Mouse (Mus musculus) splenic B cell, adult 2 months (primary cell): ENCODE data around the gene Mthfsd.
A peak's percentile ranks its signal among the peaks of the same experiment; 100 is the strongest.
"Not testable (repeated sequence)": the region's sequence is repeated elsewhere in the genome, so short reads cannot be mapped to it uniquely, and the experiment has no call there.

ENCODE experiments used
- DNase-seq: peaks from one replicate; pipeline ENCODE4 v3.0.0-alpha.2; 2011; ENCODE audit warnings: low read depth, low spot score
- H3K27me3 ChIP-seq: 2 replicates; pipeline ENCODE4 v1.6.1; 2012; ENCODE audit warnings: mild to moderate bottlenecking, low read length, moderate library complexity, mixed read lengths; ENCODE audit not compliant: control insufficient read depth, poor library complexity, insufficient read depth, severe bottlenecking
- H3K36me3 ChIP-seq: 2 replicates; pipeline ENCODE4 v1.6.1; 2012; ENCODE audit warnings: mild to moderate bottlenecking, low read length, moderate library complexity, mixed read lengths; ENCODE audit not compliant: control insufficient read depth, poor library complexity, insufficient read depth, severe bottlenecking

Gene Mthfsd

DNA sequence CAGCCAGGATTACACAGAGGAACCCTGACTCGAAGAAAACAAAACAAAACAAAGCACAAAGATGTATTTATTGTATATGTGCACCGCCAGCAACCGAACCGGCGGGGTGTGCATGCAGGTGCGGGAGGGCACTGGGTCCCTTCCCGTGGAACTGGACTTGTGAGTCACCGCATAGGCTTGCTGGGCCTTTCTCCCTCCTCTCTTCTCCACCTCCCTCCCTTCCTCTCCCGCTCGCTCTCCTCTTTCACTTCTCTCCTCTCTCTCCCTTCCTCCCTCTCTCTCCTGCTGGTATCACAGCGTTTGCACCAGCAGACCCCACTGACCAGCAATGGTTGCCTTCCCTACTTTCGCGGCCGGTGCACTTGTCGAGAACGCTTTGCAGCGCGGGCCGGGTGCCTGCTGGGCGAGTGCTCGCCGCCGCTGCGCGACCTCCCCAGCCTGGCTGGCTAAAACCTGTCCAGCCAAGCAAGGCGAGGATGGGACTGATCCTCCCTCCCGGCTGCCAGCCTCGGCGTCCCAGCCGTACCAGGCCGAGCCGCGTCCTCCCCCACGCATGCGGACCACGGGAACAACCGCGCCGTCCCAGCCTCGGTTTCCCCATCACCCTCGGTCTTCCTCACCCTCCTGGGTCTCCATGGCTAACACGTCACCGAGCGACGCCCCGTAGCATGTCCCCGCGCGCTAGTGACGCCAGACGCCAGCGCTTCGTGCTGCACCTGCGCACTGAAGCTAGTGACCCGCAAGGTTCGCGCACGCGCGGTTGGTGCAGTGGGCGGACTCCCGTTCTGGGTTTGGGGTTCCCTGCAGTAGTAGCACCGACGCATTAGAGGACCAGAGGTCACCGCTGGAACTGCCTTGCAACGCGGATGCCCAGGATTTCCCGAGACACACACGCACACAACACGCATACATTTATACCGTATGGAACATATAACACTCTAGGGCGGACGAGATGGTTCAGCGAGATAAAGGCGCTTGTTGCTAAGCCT lies at the start of gene Mthfsd:
Gene Mthfsd (minus strand): TSS at position 725 of the 989 bp plus-strand sequence.
- DNase-seq, result peak; percentile 98
- H3K36me3 ChIP-seq, result no peaks in the 10 kb centered on the region
- H3K27me3 ChIP-seq, result no peaks in the 10 kb centered on the region

DNA sequence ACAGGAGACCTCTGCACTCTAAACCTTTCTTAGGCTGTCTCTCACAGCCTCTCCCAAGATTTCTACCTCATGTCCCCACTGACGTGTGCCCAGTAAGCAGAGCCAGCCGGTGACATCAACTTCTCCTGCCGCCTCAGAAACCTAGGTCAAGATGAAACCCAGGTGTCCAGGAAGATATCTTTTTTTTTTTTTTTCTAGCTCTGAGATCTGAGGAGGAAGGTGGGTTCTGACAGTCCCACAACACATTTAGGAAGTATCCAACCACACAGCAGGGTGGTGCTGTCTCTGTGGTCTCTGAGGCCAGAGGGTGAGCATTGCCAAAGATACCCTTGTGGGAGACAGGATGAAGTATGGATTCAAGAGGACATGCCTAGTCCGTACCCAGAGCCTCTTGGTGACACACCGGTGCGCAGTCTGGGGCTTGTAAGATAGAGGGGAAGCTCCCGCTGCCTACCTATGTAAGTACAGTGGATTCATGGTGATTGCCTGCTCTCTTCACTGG lies 48.8 kb upstream of the Mthfsd start:
- no peaks in the 10 kb centered on the region for H3K36me3 ChIP-seq

DNA sequence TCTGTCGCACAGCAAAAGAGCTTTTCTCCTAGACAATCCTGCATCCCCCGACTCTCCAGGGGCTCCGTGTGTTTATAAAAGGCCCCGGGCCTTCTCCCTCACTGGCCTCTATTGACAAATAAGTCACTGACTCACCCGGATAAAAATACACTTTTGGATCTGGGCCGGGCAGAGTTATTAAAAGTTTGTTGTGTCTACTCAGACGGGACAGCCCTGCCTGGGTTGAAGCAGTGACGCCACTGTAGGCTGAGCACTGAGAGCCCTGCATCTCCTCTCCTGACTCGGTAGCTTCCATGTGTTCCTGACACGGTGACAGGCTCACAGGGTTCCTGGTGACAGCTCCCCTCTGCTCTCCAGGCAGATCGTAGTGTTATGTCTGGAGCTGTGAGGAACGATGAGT lies 44.2 kb upstream of the Mthfsd start:
- Histone ChIP-seq H3K27me3 (no peaks in the 10 kb centered on the region), H3K36me3 (no peaks in the 10 kb centered on the region)
- DNase-seq, result no peak

More for the DNA sequence above, 48.8 kb upstream of the Mthfsd start:
- DNase-seq, result no peak
- H3K27me3 ChIP-seq, result no peaks in the 10 kb centered on the region

DNA sequence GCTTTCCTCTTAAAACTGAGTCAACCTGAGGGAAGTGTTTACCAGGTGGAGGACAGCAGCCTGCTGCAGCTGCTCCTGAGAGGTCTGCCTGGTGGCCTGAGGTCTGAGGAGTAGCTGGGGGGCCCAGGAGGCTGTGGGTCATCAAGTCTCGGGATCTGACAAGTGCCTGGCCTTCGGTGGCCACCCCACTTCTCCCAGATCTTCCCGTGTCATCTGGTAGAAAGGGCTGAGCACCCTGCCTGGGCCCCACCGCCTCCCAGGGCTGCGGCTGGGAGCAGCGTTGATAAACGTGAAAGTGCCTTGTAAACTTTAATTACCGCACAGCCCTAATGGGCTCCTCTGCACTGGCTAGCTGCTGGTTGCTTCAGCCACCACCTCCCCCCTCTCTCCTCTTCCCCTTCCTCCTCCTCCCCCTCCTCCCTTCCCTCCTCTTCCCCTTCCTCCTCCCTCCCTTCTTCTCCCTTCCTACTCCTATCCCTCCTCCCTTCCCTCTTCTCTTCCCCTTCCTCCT lies 40.4 kb upstream of the Mthfsd start:
- no peaks in the 10 kb centered on the region for H3K36me3 ChIP-seq
- no peaks in the 10 kb centered on the region for H3K27me3 ChIP-seq
- DNase-seq, result no peak

DNA sequence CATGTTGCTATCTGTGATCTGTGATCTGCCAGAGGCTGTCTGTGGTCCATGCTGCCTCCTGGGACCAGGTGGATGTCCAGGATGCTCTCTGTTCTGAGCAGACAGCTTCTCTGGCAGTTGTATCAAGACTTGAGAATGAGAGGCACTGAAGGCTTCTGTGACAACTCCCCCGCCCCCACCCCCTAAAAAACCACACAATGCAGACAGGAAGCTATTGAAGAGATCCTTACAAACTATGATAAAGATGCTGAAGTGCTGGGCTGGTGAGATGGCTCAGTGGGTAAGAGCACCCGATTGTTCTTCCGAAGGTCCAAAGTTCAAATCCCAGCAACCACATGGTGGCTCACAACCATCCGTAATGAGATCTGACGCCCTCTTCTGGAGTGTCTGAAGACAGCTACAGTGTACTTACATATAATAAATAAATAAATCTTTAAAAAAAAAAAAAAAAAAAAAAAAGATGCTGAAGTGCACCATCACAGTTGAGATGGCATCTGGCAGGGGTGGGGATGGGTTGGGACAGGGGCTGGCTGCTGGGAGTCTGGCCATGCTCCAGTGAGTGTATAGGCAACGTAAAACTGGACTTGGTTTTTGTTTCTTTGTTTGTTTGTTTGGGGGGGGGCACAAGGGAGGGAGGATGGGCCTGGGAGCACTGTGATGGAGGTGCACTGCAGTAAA lies 37.4 kb upstream of the Mthfsd start:
- H3K36me3 ChIP-seq, H3K27me3 ChIP-seq, DNase-seq: not testable (repeated sequence)

DNA sequence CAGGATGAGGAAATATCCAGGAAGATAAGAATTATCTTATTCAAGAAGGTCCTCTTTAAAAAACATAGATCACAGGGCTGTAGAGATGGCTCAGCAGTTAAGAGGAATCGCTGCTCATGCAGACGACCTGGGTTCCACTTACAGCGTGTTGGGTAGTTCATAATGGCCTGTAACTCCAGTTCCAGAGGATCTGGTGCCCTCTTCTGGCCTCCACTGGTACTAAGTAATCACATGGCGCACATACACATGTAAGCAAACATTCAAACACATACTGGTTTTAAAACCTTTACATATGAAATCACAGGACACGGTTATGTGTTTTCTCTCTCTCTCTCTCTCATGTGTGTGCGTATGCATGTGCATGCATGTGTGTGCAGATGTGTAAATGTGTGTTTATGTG lies 28.7 kb upstream of the Mthfsd start:
- Histone ChIP-seq H3K27me3 (no peaks in the 10 kb centered on the region), H3K36me3 (no peaks in the 10 kb centered on the region)
- no peak for DNase-seq

DNA sequence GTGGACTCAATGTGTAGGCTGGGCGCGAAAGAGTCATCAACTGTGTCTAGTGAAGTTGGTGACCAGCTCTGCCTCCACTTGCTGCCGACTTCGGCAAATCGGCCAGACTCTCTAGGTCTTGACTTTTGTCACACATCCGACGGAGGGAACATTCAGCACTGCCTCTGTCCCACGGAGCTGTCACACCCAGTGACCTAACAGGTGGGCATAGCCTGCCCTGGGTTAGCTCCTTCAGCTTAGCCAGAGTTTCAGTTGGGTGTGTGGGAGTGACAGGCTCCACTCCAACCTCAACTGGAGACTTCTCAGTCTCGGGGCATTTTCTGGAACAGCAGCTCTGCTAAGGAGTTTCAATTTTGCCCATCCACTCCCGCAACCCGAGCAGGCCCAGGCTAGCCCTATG lies 26.3 kb upstream of the Mthfsd start:
- Histone ChIP-seq H3K27me3 (no peaks in the 10 kb centered on the region), H3K36me3 (no peaks in the 10 kb centered on the region)
- DNase-seq, result no peak

DNA sequence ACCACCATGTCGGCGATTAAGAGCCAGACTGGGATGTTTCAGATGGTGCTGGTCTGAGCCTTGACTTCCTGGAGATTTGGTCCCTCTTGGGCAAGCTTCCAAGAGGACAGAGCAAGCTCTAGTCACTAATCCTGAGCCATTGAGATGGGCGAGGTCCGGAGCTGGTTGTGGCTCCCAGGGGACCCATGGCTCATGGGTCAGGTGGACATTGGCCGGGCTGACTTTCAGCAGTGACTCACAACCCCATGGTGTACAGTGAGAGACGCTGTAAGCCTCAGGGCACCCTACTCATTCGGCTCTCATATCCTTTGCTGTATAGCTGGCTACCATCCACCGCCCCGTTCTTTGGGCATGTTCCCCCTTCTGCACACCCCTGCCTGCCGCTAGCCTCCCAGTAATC lies 25.9 kb upstream of the Mthfsd start:
- Histone ChIP-seq H3K27me3 (no peaks in the 10 kb centered on the region), H3K36me3 (no peaks in the 10 kb centered on the region)
- DNase-seq, result no peak

DNA sequence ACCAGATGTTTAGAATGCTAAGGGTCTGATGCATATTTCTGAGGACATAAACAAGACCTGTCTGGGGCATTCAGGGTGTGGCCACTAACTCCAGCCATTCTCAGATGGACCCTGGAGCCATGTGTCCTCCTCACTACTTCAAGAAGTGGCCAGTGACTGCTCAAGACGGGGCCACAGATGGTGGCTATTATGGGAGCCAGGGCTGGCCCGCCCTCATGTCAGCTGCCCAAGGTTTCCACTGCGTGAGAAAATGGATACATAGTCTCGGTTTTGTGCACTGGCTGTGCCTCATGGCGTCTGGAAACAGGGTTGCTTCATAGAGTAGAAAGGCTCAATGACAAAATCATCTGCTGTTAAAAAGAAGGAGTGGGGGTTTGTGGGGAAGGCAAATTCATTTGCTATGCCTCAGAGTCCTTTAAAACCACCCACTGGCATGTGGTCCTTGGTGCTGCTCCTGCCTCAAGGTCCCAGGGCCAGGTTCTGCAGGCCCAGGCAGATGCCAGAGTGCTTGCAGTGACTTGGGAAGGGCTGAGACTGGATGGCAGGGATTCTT lies 24.8 kb upstream of the Mthfsd start:
- H3K27me3 ChIP-seq, result no peaks in the 10 kb centered on the region; the same call in 1 of the 2 replicates
- H3K36me3 ChIP-seq, result no peaks in the 10 kb centered on the region
- no peak for DNase-seq

DNA sequence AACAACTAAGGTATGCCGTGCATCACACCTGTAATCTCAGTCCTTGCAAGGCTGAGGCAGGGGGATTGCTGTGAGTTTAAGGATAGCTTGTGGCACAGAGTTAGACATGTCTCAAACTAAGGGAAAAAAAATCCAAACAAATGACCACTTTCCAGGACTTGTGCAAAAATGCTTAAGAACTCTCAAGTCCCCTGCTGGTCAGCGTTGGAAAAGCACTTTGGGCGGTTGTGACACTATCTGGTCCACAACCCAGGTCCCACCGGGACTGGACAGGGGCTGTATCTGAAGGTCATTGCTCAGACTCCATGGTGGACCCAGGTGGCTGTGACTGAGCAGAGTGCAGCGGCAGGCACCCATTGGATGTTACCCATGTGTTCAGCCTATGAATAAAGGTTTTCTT lies 22.3 kb upstream of the Mthfsd start:
- Histone ChIP-seq H3K36me3 (no peaks in the 10 kb centered on the region), H3K27me3 (no peaks in the 10 kb centered on the region; the same call in 1 of the 2 replicates)
- DNase-seq, result peak; percentile 49

DNA sequence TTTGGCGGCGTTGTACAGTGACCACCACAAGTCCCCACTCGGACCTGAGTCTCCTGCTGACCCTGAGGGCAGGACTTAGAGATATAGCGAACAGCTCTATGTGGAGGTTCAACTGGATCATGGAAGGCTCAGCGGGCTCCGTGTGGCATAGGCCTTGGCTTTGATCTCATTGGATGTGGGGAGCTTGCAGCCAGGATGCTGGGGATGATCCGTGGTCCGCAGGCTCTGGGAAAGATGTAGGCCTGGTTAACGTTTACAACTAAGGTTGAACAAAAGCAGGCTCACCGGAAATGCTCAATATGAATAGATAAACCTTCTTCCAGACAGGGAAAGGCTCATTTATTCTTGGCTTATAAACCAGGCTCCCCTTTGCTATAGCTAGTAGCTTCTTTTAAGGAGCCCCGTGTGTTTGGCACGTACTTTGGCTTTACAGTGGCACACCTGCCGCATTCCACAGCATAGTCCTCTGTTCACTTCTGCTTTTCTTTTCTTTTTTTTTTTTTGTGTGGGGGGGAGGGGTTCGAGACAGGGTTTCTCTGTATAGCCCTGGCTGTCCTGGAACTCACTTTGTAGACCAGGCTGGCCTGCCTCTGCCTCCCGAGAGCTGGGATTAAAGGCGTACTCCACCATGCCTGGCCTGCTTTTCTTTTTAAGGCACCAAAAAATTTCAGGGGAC lies 21.2 kb upstream of the Mthfsd start:
- Histone ChIP-seq H3K36me3 (no peaks in the 10 kb centered on the region), H3K27me3 (no peaks in the 10 kb centered on the region; the same call in 1 of the 2 replicates)
- no peak for DNase-seq

DNA sequence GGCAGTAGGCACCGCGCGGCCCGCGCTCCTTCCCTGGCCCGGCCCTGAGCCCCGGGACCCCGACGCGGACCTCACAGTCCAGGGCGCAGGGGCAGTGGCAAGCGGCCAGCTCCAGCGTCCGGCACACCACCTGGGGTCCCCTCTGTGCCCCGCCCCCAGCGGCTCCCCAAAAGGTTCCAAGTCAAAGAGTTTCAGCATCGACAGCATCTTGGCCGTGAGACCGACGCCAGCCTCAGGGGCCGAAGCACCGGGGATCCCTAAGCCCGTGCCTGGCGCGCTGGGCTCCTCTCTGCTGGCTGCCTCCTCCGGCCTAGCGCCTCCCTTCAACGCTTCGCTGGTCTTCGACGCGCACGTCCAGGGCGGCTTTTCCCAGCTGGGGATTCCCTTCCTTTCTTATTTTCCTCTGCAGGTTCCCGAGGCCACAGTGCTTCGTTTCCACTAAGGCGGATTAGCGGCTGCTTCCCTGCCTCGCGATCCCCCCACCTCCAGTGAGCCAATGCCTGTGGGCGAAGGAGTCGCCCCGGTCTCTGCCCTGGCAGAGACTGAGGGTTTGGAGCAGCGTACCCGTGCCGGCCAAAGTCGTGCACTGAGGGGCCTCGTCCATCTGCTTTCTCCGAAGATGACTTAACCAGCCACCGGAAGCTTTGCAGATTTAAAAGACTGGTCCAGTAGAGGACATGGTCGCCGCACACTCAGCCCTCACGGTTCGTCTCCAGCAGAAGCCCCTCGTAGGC lies 20.5 kb upstream of the Mthfsd start:
- no peaks in the 10 kb centered on the region for H3K36me3 ChIP-seq
- no peak for DNase-seq

DNA sequence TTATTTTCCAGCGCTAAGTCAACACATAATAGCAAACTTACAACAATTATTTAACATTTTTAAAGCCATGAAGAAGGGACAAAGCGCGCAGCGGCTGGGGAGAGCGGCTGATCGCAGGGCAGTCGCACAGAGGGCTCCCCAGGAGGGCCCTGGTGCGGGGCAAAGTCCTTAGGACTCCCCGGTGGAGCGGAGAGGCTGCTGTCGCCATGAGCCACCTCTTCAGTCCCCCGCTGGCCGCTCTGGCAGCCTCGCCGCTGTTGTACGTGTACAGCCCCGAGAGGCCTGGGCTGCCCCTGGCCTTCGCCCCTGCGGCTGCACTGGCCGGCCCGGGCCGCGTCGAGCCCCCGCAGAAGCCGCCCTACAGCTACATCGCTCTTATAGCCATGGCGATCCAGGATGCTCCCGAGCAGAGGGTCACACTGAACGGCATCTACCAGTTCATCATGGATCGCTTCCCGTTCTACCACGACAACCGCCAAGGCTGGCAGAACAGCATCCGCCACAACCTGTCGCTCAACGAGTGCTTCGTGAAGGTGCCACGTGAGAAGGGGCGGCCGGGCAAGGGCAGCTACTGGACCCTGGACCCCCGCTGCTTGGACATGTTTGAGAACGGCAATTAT lies 19.7 kb upstream of the Mthfsd start, which contains the start of gene Foxl1:
Gene Foxl1 (plus strand): TSS at position 185 of the 620 bp plus-strand sequence.
- Histone ChIP-seq H3K27me3 (no peaks in the 10 kb centered on the region; the same call in 1 of the 2 replicates), H3K36me3 (no peaks in the 10 kb centered on the region)
- DNase-seq, result no peak

More for the DNA sequence above, 20.5 kb upstream of the Mthfsd start:
- no peaks in the 10 kb centered on the region; the same call in 1 of the 2 replicates for H3K27me3 ChIP-seq
